Mouse (Mus musculus): Measurements from ENCODE around the gene Gm6890.
"Not testable (repeated sequence)": the region's sequence is repeated elsewhere in the genome, so short reads cannot be mapped to it uniquely, and the experiment has no call there.

The Gm6890 gene

GRCm38 (mm10) chrX:74740627-74741026, at the start of gene Gm6890:
Gene Gm6890 (plus strand): TSS chrX:74740927.
- not testable (repeated sequence) for DNase-seq (ENCODE audit: low spot score in 2 of 2)

- DNase-seq (ENCODE audit: low spot score in 2 of 2): not testable (repeated sequence)
Observed at GRCm38 (mm10) chrX:74726195-74726594, 14.5 kb upstream of the Gm6890 start.

- DNase-seq (ENCODE audit: low spot score in 2 of 2): not testable (repeated sequence)
Observed at GRCm38 (mm10) chrX:74770715-74771114, 30.0 kb downstream of the Gm6890 start.
